Mouse (Mus musculus) midbrain, embryonic 15.5 days (tissue): ENCODE measurements around the gene Aes. TPM values are rescaled to one million over a fixed set of nuclear protein-coding genes. Genes with fewer than 3 reads are reported as not detected.

ENCODE experiments used
- ATAC-seq: fragments of 200-750 bp; cut with Nextera tagmentation; replicated peaks from 2 replicates; pipeline ENCODE4 v1.8.0; 2017; ENCODE audit warnings: moderate TSS enrichment
- H3K27ac ChIP-seq: fragments of 300-500 bp; sonication (generic); 2 replicates; pipeline ENCODE4 v1.5.1; 2015; ENCODE audit warnings: mild to moderate bottlenecking, inconsistent platforms
- H3K27me3 ChIP-seq: fragments of 300-500 bp; sonication (generic); replicated peaks from 2 replicates; pipeline ENCODE4 v1.6.1; 2015; ENCODE audit warnings: inconsistent platforms
- H3K36me3 ChIP-seq: fragments of 300-500 bp; sonication (generic); replicated peaks from 2 replicates; pipeline ENCODE4 v1.6.1; 2015; ENCODE audit warnings: inconsistent platforms
- H3K4me1 ChIP-seq: fragments of 300-500 bp; sonication (generic); 2 replicates; pipeline ENCODE4 v1.6.1; 2015; ENCODE audit warnings: inconsistent platforms
- H3K4me2 ChIP-seq: fragments of 300-500 bp; sonication (generic); 2 replicates; pipeline ENCODE4 v1.6.1; 2015; ENCODE audit warnings: inconsistent platforms, mild to moderate bottlenecking, moderate library complexity
- H3K4me3 ChIP-seq: fragments of 300-500 bp; sonication (generic); 2 replicates; pipeline ENCODE4 v1.5.1; 2015; ENCODE audit warnings: mild to moderate bottlenecking, inconsistent platforms
- H3K9ac ChIP-seq: fragments of 300-500 bp; sonication (generic); 2 replicates; pipeline ENCODE4 v1.6.1; 2015; ENCODE audit warnings: mild to moderate bottlenecking, inconsistent platforms
- H3K9me3 ChIP-seq: fragments of 300-500 bp; sonication (generic); 2 replicates; pipeline ENCODE4 v1.6.1; 2016; ENCODE audit warnings: inconsistent platforms
- WGBS: fragments of 180-500 bp; shearing (Covaris S2); methylation state at CpG from one replicate; pipeline ENCODE4 v1.1.7; 2015; ENCODE audit warnings: mixed read lengths; 5-methylcytosine and 5-hydroxymethylcytosine counted together
- polyA plus RNA-seq: library from polyadenylated mRNA; unstranded; fragments of >200 nt; fragmentation: Nextera tagmentation; extraction: Ambion mirVana; gene quantifications from 2 replicates; pipeline ENCODE4 v1.2.1, GENCODE M21; 2015

Aes gene
- polyA plus RNA-seq, 1 experiment from 2014 or later = 802 TPM

DNA sequence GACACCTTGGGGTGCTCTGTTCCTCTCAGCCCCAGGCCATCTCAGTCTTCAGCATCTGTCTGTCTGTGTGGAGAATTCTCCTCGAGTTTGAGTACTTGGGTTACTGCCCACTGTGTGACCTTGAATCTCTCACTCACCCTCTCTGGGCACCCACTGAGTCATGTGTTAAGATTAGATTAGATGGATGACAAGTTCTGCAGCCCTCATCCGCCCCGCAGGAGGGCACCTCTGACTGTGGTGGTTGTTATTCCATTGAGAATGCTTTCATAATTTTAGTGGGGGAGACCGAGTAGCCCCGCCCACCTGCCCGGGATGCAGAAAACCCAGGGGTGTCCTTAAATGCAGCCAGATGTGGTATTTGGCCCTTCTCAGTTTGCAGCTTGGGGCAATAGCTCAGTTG is 4.2 kb downstream of the Aes start:
- Histone ChIP-seq H3K9ac (no peak overlapping the region), H3K27me3 (peaks cover 31% of the 10 kb centered on the region), H3K9me3 (no peaks in the 10 kb centered on the region), H3K4me3 (0 out of 2 replicates have a peak overlapping the region, but pooled peaks have one; percentile 9), H3K4me1 (peaks cover 58% of the 10 kb centered on the region), H3K4me2 (no peak overlapping the region), H3K36me3 (peaks cover 11% of the 10 kb centered on the region; the same call in 1 of the 2 replicates), H3K27ac (no peak overlapping the region)
- ATAC-seq = no peak
- WGBS = 56% methylated on average over 6 of the region's 6 CpGs

DNA sequence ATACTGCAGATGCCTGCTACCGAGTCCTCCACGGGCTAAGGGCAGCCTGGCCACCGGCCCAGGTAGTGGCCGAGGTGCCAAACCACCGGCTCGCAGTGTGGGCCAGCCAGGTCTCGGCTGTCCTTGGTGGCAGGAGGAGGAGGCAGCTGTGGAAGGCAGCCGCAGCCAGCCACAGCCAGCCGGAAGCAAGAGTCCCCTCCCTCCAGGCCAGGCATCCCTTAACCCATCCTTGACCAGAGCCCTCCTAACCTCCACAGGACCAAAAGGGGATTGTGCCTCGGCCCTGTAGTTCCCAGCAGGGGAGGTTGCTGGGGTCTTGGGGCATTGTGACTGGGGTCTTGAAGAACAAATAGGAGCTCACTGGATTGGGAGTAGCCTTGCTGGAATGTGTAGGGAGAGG is 4.9 kb downstream of the Aes start:
- Histone ChIP-seq H3K9me3 (no peaks in the 10 kb centered on the region), H3K4me3 (peak overlapping the region; percentile 9; the same call in 1 of the 2 replicates), H3K27ac (no peak overlapping the region), H3K36me3 (peaks cover 11% of the 10 kb centered on the region; the same call in 1 of the 2 replicates), H3K9ac (no peak overlapping the region), H3K4me2 (peak overlapping the region; percentile 33), H3K27me3 (peaks cover 31% of the 10 kb centered on the region), H3K4me1 (peaks cover 61% of the 10 kb centered on the region)
- ATAC-seq = no peak
- WGBS = 11% methylated on average over 10 of the region's 10 CpGs

DNA sequence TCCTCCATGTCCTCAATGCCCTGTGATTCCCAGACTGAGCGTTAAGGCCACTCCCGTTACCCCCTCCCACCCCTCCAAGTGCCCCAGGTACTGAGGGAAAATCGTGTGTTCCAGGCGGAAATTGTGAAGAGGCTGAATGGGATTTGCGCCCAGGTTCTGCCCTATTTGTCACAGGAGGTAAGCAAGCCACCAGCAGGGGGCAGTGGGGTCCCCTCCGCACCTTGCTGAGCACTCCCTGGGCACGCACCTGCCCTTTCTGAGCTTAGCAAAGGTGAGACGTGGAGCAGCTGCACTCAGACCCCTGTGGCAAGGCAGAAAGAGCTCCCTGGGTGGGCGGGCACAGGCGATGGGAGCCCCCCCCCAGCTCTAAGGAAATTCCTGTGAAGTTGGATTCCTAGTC is 5.4 kb downstream of the Aes start:
- no peaks in the 10 kb centered on the region for H3K9me3 ChIP-seq
- no peak overlapping the region for H3K9ac ChIP-seq
- H3K4me3 ChIP-seq = no peak overlapping the region
- peaks cover 11% of the 10 kb centered on the region; the same call in 1 of the 2 replicates for H3K36me3 ChIP-seq
- H3K4me1 ChIP-seq = peaks cover 66% of the 10 kb centered on the region
- H3K27ac ChIP-seq = no peak overlapping the region
- no peak for ATAC-seq
- 22% methylated on average over 10 of the region's 10 CpGs for WGBS
- H3K27me3 ChIP-seq = peaks cover 31% of the 10 kb centered on the region
- no peak overlapping the region for H3K4me2 ChIP-seq

DNA sequence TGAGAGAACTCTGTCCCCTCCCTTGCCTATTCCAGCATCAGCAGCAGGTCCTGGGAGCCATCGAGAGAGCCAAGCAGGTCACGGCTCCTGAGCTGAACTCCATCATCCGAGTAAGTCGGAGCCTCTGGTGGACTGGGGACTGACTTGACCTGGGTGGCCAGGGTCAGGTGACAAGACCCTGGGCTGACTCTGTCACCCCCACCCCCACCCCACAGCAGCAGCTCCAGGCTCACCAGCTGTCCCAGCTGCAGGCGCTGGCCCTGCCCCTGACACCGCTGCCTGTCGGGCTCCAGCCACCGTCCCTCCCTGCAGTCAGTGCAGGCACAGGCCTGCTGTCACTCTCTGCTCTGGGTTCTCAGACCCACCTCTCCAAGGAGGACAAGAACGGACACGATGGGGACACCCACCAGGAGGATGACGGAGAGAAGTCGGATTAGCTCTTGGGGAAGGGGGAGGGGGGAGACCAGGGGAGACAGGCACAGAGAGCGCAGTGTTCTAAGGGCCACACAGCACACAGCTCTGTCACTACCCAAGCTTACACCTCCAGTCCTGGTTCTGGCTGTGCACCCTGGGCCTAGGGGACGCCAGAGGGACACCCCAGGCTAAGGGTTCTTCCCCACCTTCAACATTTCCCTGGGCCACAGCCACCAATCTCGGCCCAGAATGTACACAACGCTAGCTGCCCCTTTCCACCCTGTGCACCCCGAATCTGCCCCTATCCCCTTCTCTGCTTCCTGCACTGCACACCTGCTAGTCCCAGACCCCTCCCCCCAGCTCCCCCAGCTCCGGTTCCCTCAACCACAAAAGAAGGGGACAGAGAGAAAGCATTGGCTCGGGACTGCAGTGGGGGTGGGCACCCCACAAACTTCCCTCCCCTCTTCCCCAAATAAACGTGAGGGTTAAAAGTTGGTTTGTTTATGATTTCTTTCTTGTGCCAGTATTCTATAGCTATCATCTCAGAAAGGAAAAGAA is 6.3 kb downstream of the Aes start:
- Histone ChIP-seq H3K9ac (no peak overlapping the region), H3K4me2 (no peak overlapping the region), H3K4me1 (peaks cover 69% of the 10 kb centered on the region), H3K4me3 (no peak overlapping the region), H3K27ac (no peak overlapping the region), H3K36me3 (peaks cover 11% of the 10 kb centered on the region; the same call in 1 of the 2 replicates), H3K27me3 (peaks cover 31% of the 10 kb centered on the region), H3K9me3 (no peaks in the 10 kb centered on the region)
- WGBS = 35% methylated on average over 20 of the region's 20 CpGs
- no peak for ATAC-seq

DNA sequence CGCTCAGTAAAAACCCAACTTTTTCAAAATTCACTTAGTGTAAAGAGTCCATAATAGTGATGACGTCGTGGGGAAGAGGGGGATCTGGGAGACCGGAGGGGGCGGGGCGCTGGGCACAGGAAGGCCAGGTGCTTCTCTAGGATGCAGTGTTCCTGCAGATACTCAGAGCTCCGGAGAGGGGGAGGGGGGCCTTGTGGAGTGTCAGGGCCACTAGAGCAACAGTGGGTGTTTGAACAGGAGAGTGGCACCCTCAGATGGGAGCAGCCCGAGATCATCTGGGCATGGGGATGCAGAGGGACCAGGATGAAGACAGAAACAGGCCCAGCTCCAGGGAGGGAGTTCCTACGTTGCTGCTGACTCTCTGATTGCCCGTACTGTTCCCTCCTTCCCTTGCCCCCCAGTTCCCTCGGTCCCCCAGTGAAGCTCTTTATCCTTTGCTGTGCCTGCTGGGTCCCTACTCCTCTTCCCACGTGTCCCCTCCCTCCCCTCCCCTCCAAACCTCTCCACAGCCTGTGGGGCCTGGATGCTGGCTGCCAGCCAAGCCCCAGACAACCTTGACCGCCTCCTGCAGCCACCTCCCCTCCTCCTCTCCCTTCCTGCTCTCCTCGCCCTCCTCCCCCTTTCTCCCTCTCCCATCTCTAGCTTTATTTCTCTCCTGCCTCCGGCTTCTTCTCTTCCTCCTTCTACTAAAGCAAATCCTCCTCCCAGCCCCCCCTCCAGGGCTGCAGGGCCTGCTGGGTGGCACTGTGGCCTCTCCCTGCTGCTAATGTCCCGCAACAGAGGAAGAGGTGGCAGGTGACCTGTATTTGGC is 9.3 kb downstream of the Aes start:
- Histone ChIP-seq H3K9me3 (no peaks in the 10 kb centered on the region), H3K4me2 (peak overlapping the region; percentile 17), H3K36me3 (peaks cover 11% of the 10 kb centered on the region; the same call in 1 of the 2 replicates), H3K4me1 (peaks cover 65% of the 10 kb centered on the region), H3K27me3 (peaks cover 44% of the 10 kb centered on the region), H3K9ac (no peak overlapping the region), H3K4me3 (no peak overlapping the region), H3K27ac (peak overlapping the region; percentile 89)
- ATAC-seq = no peak
- WGBS = 9% methylated on average over 15 of the region's 16 CpGs

DNA sequence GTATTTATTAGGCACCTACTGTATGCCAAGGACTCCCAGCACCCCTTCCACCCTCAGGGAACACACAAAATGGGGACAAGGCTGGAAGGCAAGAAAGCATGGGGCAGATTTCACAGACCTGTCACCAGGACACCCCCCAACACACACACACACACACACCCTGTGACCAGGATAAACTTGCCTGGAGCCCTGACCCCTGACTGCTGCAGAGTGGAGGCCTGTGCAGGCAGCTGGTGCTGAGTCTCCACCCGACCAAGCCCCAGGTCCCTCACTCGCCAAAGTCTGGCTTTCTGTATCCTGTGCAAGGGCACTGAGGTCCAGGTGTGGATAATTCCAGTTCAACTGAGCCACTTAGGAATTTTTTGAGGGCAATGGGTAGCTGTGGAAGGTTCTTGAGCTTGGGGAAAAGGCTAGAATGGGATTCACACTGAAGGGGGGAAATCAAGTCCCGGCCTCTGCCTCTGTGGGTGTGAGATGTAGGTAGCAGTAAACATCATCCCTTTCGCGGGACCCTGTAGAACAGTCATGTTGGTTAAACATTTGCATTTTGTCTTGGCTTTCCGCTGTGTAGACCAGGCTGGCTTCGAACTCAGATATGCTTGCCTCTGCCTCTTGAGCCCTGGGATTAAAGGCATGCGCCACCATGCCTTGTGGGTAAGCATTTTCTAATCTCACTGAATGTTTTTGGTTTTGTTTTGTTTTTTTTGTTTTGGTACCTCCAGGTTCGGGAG is 10.4 kb downstream of the Aes start:
- WGBS = 40% methylated on average over 9 of the region's 9 CpGs
- no peak for ATAC-seq
- H3K4me1 ChIP-seq = peaks cover 56% of the 10 kb centered on the region
- peaks cover 53% of the 10 kb centered on the region for H3K27me3 ChIP-seq
- peak overlapping the region; percentile 89 for H3K27ac ChIP-seq
- no peak overlapping the region for H3K4me2 ChIP-seq
- H3K4me3 ChIP-seq = no peak overlapping the region
- peaks cover 8% of the 10 kb centered on the region; the same call in 1 of the 2 replicates for H3K36me3 ChIP-seq
- H3K9ac ChIP-seq = no peak overlapping the region
- H3K9me3 ChIP-seq = no peaks in the 10 kb centered on the region

DNA sequence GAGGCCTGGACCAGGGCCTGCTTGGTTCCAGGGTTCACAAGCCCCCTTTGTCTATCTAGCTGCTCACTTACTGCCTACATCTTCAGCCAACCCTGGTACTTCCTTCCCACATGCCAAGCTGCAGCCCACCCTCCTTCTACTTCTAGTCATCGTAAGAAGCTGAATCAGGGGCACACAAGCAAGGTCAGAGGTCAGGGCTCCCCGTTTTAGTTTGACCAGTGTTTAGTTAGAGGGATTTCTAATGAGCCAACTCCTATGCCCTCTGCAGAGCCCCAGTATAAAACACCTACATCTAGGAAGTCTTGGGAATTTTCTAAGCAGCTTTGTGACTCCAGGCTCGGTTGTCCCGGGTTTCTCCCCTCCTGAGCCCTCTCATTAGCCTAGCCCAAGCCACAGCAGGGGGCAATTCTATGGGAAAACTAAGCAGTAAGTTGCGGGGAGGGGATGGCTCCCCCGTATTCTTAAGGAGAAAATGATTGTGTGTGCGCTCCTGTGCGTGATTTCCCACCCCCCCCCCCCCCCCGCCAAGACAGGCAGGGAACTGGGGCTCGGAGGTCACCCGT is 11.0 kb downstream of the Aes start:
- H3K27ac ChIP-seq = peak overlapping the region; percentile 89
- H3K9me3 ChIP-seq = no peaks in the 10 kb centered on the region
- ATAC-seq = peak; percentile 27
- peaks cover 1% of the 10 kb centered on the region; the same call in 1 of the 2 replicates for H3K36me3 ChIP-seq
- 0 out of 2 replicates have a peak overlapping the region, but pooled peaks have one; percentile 10 for H3K9ac ChIP-seq
- WGBS = 0% methylated on average over 11 of the region's 11 CpGs
- H3K27me3 ChIP-seq = peaks cover 47% of the 10 kb centered on the region
- H3K4me1 ChIP-seq = peaks cover 56% of the 10 kb centered on the region
- peak overlapping the region; percentile 73 for H3K4me2 ChIP-seq
- H3K4me3 ChIP-seq = peak overlapping the region; percentile 38

DNA sequence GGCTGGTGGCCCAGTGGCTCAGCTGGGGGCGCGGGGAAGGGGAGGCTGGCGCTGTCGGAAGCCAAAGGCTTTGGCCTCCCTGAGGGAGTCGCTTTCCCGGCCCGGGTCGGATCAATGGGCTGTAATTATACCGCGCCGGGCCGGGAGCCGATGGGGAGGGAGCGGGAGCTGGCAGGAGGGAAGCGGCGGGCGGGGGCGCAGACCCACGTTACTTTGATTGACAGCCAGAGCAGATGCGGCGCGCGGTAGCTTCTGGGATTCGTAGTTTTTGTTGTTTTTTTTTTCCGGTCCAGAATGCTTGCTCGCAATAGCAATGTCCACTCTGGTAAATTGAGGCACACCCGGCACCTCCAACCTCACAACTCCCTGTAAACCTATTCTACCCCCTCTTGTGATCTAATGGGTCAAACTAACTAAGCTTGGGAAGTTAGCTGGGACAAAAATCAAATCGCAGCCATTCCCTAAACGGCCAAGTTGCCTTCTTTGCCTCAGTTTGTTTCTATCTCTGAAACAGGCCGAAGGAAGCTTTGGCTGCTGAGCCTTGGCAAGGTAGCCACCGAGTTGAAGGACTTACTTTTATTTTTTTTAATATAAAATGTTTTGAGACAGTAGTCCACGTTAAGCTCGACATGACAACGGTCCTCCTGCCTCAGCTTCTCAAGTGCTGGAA is 11.7 kb downstream of the Aes start:
- under 1% methylated on average over 34 of the region's 34 CpGs for WGBS
- ATAC-seq = peak; percentile 70
- Histone ChIP-seq H3K4me2 (peak overlapping the region; percentile 73), H3K27ac (peak overlapping the region; percentile 89), H3K9ac (0 out of 2 replicates have a peak overlapping the region, but pooled peaks have one; percentile 10), H3K36me3 (no peaks in the 10 kb centered on the region), H3K9me3 (no peaks in the 10 kb centered on the region), H3K4me1 (peaks cover 62% of the 10 kb centered on the region), H3K27me3 (peaks cover 45% of the 10 kb centered on the region), H3K4me3 (peak overlapping the region; percentile 38)

DNA sequence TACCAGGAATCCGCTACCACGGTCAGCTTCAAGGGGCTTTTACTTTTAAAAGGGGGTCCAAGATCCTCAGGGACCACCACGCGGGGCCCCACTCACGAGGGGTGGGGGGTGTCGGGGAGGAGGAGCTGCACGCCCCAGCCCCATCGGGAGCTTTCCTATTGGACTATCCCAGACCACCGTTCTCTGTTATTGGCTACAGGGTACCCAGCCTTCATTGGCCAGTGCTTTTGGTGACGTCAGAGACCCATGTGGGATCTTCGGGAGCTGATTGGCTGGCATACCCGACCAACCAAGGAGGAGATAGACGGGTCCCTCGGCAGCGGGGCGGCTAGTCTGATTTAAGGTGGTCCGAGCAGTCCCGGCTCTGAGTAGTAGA is 12.2 kb downstream of the Aes start:
- Histone ChIP-seq H3K4me2 (peak overlapping the region; percentile 73), H3K9ac (no peak overlapping the region), H3K4me3 (peak overlapping the region; percentile 38), H3K27ac (peak overlapping the region; percentile 89), H3K36me3 (no peaks in the 10 kb centered on the region), H3K9me3 (no peaks in the 10 kb centered on the region), H3K4me1 (peaks cover 66% of the 10 kb centered on the region), H3K27me3 (peaks cover 46% of the 10 kb centered on the region)
- ATAC-seq = peak; percentile 94
- 1% methylated on average over 18 of the region's 18 CpGs for WGBS

DNA sequence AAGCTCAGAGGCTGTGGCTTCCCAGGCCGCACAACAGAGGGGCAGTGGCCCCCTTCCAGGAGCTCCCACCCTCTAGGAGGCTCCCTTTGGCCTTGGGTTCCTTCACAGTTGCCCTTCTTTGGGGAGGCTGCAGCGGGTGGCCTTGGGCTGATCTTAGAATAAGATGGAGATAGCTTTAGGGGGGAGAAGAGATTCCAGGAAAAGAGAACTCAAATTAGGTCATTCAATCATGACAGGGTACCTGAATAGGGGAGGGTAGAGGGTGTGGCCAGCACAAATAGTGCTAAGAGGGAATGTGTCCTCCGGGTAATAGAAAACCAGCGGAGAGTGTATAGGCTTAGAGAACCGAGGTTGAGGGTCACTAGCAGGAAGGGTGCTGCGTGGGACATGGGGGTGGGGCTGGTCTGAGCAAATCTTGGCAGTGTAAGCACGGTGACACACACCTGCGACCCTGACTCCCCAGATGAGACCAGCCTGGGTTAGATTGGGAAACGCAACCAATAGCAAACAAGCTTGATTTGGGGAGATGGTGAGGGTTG is 12.9 kb downstream of the Aes start:
- Histone ChIP-seq H3K27me3 (peaks cover 45% of the 10 kb centered on the region), H3K36me3 (no peaks in the 10 kb centered on the region), H3K4me2 (peak overlapping the region; percentile 73), H3K9me3 (no peaks in the 10 kb centered on the region), H3K27ac (peak overlapping the region; percentile 43; the same call in 1 of the 2 replicates), H3K4me1 (peaks cover 66% of the 10 kb centered on the region), H3K4me3 (peak overlapping the region; percentile 38), H3K9ac (no peak overlapping the region)
- 5% methylated on average over 9 of the region's 9 CpGs for WGBS
- peak; percentile 2; the same call in 1 of the 2 replicates for ATAC-seq

DNA sequence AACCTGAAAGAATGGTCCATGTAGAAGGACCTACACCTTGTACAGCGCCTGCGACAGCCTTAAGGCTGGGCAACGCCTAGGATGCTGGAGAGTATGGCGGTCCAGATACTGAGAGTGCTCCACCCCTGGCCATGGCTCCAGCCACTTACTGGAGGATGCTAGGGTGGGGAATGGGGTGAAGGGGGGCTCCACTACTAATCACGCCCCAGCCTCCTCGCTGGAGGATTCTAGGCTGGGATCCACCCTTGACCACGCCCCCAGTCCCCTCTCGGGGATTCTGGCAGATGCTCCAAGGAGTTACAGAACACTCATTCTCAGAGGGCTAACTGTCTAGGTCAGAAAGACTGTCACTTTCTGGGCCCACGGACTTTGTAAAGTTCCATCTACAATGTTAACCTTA is 13.7 kb downstream of the Aes start:
- Histone ChIP-seq H3K36me3 (no peaks in the 10 kb centered on the region), H3K4me2 (no peak overlapping the region), H3K27me3 (peaks cover 44% of the 10 kb centered on the region), H3K4me1 (peaks cover 63% of the 10 kb centered on the region), H3K4me3 (no peak overlapping the region), H3K9ac (no peak overlapping the region), H3K9me3 (no peaks in the 10 kb centered on the region), H3K27ac (no peak overlapping the region)
- 12% methylated on average over 9 of the region's 9 CpGs for WGBS
- no peak for ATAC-seq
